Mouse (Mus musculus) kidney, adult 2 months (tissue): ENCODE results near the gene Bdkrb2.

Experiments used
- CTCF ChIP-seq: fragments of 200-500 bp; conservative IDR thresholded peaks from 2 replicates; pipeline ENCODE4 v1.5.1; 2011; ENCODE audit warnings: low read depth, mild to moderate bottlenecking, control low read depth, low read length, moderate library complexity, mixed read lengths; ENCODE audit not compliant: insufficient read depth, insufficient read length
- POLR2A ChIP-seq: fragments of 200-500 bp; IDR thresholded peaks from one replicate; pipeline ENCODE4 v1.6.1; 2011; ENCODE audit warnings: low read depth, low read length, control low read depth

- no peak for TF ChIP-seq POLR2A
- no peak for TF ChIP-seq CTCF
These were observed 43.9 kb downstream of the Bdkrb2 start for GRCm38 (mm10) chr12:105606881-105607280.
